ENCODE assay signal across 19 mouse cellular contexts in the genomic region with DNA sequence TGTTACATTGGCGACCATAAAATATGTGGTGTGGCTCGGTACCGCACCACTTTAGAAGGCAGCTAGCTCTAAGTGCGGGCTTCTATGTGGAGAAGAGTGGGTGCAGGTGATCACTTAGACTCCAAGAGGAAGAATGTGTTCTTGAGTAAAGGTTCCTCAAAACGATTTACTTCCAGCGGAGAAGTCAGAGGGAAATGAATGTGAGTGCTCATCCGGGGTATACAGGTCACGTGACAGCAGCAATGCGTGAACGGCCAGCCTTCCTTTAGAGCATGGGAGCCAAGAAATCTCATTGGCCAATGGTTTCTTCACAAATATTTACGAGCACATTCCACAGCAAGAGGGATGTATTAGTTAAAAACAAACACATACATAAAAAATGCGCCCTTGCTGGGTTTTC.
"Had no signal": no experiment of that assay in that cellular context is flagged by ENCODE, and none has a peak within 500 bp of the region (broad histone marks: within the 10 kb centered on the region; RNA-seq: fewer than 3 reads in every experiment).

No protein-coding gene starts in this region.

- H3K4me2 ChIP-seq: intestine, embryonic 15.5 days; kidney, embryonic 15.5 days; liver, embryonic 13.5 days; midbrain, embryonic 12.5 days; midbrain, embryonic 15.5 days had no signal

- H3K4me1 ChIP-seq: intestine, embryonic 15.5 days; liver, embryonic 13.5 days had no signal

- ATAC-seq: intestine, embryonic 15.5 days; midbrain, embryonic 15.5 days had no signal

- H3K9me3 ChIP-seq: intestine, embryonic 15.5 days; kidney, embryonic 15.5 days; liver, embryonic 13.5 days; midbrain, embryonic 12.5 days; midbrain, embryonic 15.5 days had no signal

- H3K9ac ChIP-seq: intestine, embryonic 15.5 days; kidney, embryonic 15.5 days; liver, embryonic 13.5 days; midbrain, embryonic 12.5 days; midbrain, embryonic 15.5 days had no signal

- H3K4me3 ChIP-seq: intestine, embryonic 15.5 days; kidney, embryonic 15.5 days; left cerebral cortex, adult 2 months; liver, embryonic 13.5 days; midbrain, embryonic 12.5 days; midbrain, embryonic 15.5 days; myocyte had no signal

- H3K27ac ChIP-seq: intestine, embryonic 15.5 days; kidney, embryonic 15.5 days; left cerebral cortex, adult 2 months; liver, embryonic 13.5 days; midbrain, embryonic 12.5 days; midbrain, embryonic 15.5 days; stomach, postnatal 0 days had no signal

- DNase-seq: kidney, adult 8-10 months; kidney, postnatal 36 days; layer of hippocampus, postnatal 36 days; liver, embryonic 13.5 days; lung, adult 2 months; lung, postnatal 14 days; lung, postnatal 4 days; right cerebral cortex, adult 18-20 months; right cerebral cortex, postnatal 14 days; right cerebral cortex, postnatal 4 days; thymus, adult 18-20 months; thymus, postnatal 36 days had no signal

- H3K27me3 ChIP-seq: intestine, embryonic 15.5 days; kidney, embryonic 15.5 days; liver, embryonic 13.5 days; midbrain, embryonic 15.5 days had no signal

- H3K36me3 ChIP-seq: intestine, embryonic 15.5 days; kidney, embryonic 15.5 days; liver, embryonic 13.5 days; midbrain, embryonic 12.5 days; midbrain, embryonic 15.5 days had no signal
